Mouse (Mus musculus) frontal cortex, adult (tissue): Measurements from ENCODE around the gene Sub1.

Experiments
- ATAC-seq: cut with Nextera tagmentation; 2 replicates; pipeline ENCODE4 v1.9.2; 2017; ENCODE audit warnings: mild to moderate bottlenecking, moderate library complexity, mixed read lengths; ENCODE audit not compliant: low TSS enrichment

Gene Sub1

GRCm38 (mm10) chr15:11965201-11965845 is 31.5 kb downstream of the Sub1 start:
- no peak for ATAC-seq

- no peak for ATAC-seq
Observed at GRCm38 (mm10) chr15:11963791-11964525, 32.8 kb downstream of the Sub1 start.

GRCm38 (mm10) chr15:11959716-11960115 is 37.1 kb downstream of the Sub1 start:
- ATAC-seq = no peak

GRCm38 (mm10) chr15:11956129-11956528 is 40.7 kb downstream of the Sub1 start:
- ATAC-seq = no peak

GRCm38 (mm10) chr15:11954190-11954589 is 42.6 kb downstream of the Sub1 start:
- ATAC-seq = no peak

- no peak for ATAC-seq
Observed at GRCm38 (mm10) chr15:11952159-11952558, 44.6 kb downstream of the Sub1 start.

- no peak for ATAC-seq
Observed at GRCm38 (mm10) chr15:11951181-11951580, 45.6 kb downstream of the Sub1 start.

GRCm38 (mm10) chr15:11950144-11950543 is 46.6 kb downstream of the Sub1 start:
- ATAC-seq = no peak

GRCm38 (mm10) chr15:11949490-11949889 is 47.3 kb downstream of the Sub1 start:
- no peak for ATAC-seq

- no peak for ATAC-seq
Observed at GRCm38 (mm10) chr15:11940855-11941254, 55.9 kb downstream of the Sub1 start.
